Mouse (Mus musculus): Measurements from ENCODE around the gene Rbm26. TPM values are rescaled to one million over a fixed set of nuclear protein-coding genes. Genes with fewer than 3 reads are reported as not detected.

Gene Rbm26
- total and polyA plus RNA-seq, 3 experiments: 27.9 to 73.5 (median 50.6) TPM

- peaks cover 3 to 53% of the 10 kb centered on the region in 2 experiments; a peak in 3 of 4 replicates for H3K4me1 ChIP-seq (ENCODE audit: control insufficient read depth in 1 of 2, insufficient read depth in 2 of 2)
- H3K4me3 ChIP-seq (replicated peaks in 1 of 3; ENCODE audit: low read depth in 2 of 3, low read length in 2 of 3, poor library complexity in 1 of 3): no peak overlapping the region
- DNase-seq (ENCODE audit: extremely low read depth): no peak
- in situ Hi-C loops (cut with MboI; ENCODE audit: low pct_ligation_motif_present, low pct_unique_long_range_greater_than_20kb, low sequenced_read_pairs) (no loop called here), dilution Hi-C loops (cut with MboI; ENCODE audit: extremely low pct_ligation_motif_present, extremely low pct_unique_long_range_greater_than_20kb, low sequenced_read_pairs) (no loop called here)
- H3K9me3 ChIP-seq (replicated peaks; ENCODE audit: low read length): no peaks in the 10 kb centered on the region
- H3K36me3 ChIP-seq (replicated peaks in 1 of 2; ENCODE audit: control insufficient read depth in 1 of 2, insufficient read depth in 1 of 2, low read length in 1 of 2): peaks cover 0 to 13% of the 10 kb centered on the region in 2 experiments
- no peaks in the 10 kb centered on the region for H3K27me3 ChIP-seq (replicated peaks)
- H3K79me2 ChIP-seq (replicated peaks; ENCODE audit: control insufficient read depth, extremely low read depth, insufficient read depth, poor library complexity, severe bottlenecking): peaks cover 64% of the 10 kb centered on the region
- no peak overlapping the region for H3K9ac ChIP-seq (ENCODE audit: insufficient read depth, low read depth)
- no peak overlapping the region for H3K27ac ChIP-seq (ENCODE audit: insufficient read depth, low read depth)
- no peak overlapping the region for H3K4me2 ChIP-seq (ENCODE audit: insufficient read depth, low read depth, poor library complexity, severe bottlenecking)
- TF ChIP-seq NELFE (IDR thresholded peaks at IDR 0.05; ENCODE audit: low read depth, low read length) (no peak), MXI1 (IDR thresholded peaks at IDR 0.05; ENCODE audit: low read depth, low read length) (no peak), CHD1 (IDR thresholded peaks at IDR 0.05; ENCODE audit: low read depth, low read length) (no peak), ZNF384 (IDR thresholded peaks at IDR 0.05; ENCODE audit: low read depth, low read length) (no peak), JUN (IDR thresholded peaks at IDR 0.05; ENCODE audit: insufficient read depth, low read depth, low read length) (no peak), HCFC1 (IDR thresholded peaks at IDR 0.05; ENCODE audit: low read depth, low read length) (no peak), KAT2A (IDR thresholded peaks at IDR 0.05; ENCODE audit: insufficient replicate concordance, low read length) (no peak), GABPA (IDR thresholded peaks at IDR 0.05; ENCODE audit: insufficient replicate concordance, low read depth, low read length) (no peak), UBTF (IDR thresholded peaks at IDR 0.05; ENCODE audit: low read depth, low read length) (no peak), CHD2 (IDR thresholded peaks at IDR 0.05; ENCODE audit: low read length) (no peak), RAD21 (IDR thresholded peaks at IDR 0.05; ENCODE audit: low read depth, low read length) (no peak), MYC (IDR thresholded peaks at IDR 0.05; ENCODE audit: low read depth, low read length) (no peak), MAZ (IDR thresholded peaks at IDR 0.05; ENCODE audit: low read depth, low read length) (no peak), IRF4 (IDR thresholded peaks at IDR 0.05; ENCODE audit: low read depth, low read length) (no peak), TCF12 (IDR thresholded peaks at IDR 0.05; ENCODE audit: low read depth, low read length) (no peak), POLR2AphosphoS2 (IDR thresholded peaks at IDR 0.05; ENCODE audit: low read depth, low read length) (no peak), RCOR1 (conservative IDR thresholded peaks at IDR 0.05; ENCODE audit: low read depth, low read length) (no peak), SMC3 (IDR thresholded peaks at IDR 0.05; ENCODE audit: low read depth, low read length) (no peak), JUND (conservative IDR thresholded peaks at IDR 0.05; ENCODE audit: low read depth, low read length) (no peak)
Measured at GRCm38 (mm10) chr14:105167181-105167580, 9.9 kb downstream of the Rbm26 start.

GRCm38 (mm10) chr14:105164793-105165192 lies 12.3 kb downstream of the Rbm26 start:
- no peak overlapping the region for H3K9ac ChIP-seq (ENCODE audit: insufficient read depth, low read depth)
- H3K79me2 ChIP-seq (replicated peaks; ENCODE audit: control insufficient read depth, extremely low read depth, insufficient read depth, poor library complexity, severe bottlenecking): peaks cover 67% of the 10 kb centered on the region
- dilution Hi-C loops (cut with MboI; ENCODE audit: extremely low pct_ligation_motif_present, extremely low pct_unique_long_range_greater_than_20kb, low sequenced_read_pairs) (no loop called here), in situ Hi-C loops (cut with MboI; ENCODE audit: low pct_ligation_motif_present, low pct_unique_long_range_greater_than_20kb, low sequenced_read_pairs) (no loop called here)
- peaks cover 0 to 22% of the 10 kb centered on the region in 2 experiments for H3K36me3 ChIP-seq (replicated peaks in 1 of 2; ENCODE audit: control insufficient read depth in 1 of 2, insufficient read depth in 1 of 2, low read length in 1 of 2)
- TF ChIP-seq ELF1 (IDR thresholded peaks at IDR 0.05; ENCODE audit: low read depth, low read length) (peak; percentile 68), IRF4 (IDR thresholded peaks at IDR 0.05; ENCODE audit: low read depth, low read length) (no peak)
- H3K4me2 ChIP-seq (ENCODE audit: insufficient read depth, low read depth, poor library complexity, severe bottlenecking): no peak overlapping the region
- peak; percentile 34 for DNase-seq (ENCODE audit: extremely low read depth)
- H3K27me3 ChIP-seq (replicated peaks): no peaks in the 10 kb centered on the region
- H3K4me1 ChIP-seq (ENCODE audit: control insufficient read depth in 1 of 2, insufficient read depth in 2 of 2): peaks cover 3 to 34% of the 10 kb centered on the region in 2 experiments; a peak in 3 of 4 replicates
- no peak overlapping the region for H3K27ac ChIP-seq (ENCODE audit: insufficient read depth, low read depth)
- no peaks in the 10 kb centered on the region for H3K9me3 ChIP-seq (replicated peaks; ENCODE audit: low read length)
- H3K4me3 ChIP-seq (replicated peaks in 1 of 3; ENCODE audit: low read depth in 2 of 3, low read length in 2 of 3, poor library complexity in 1 of 3): no peak overlapping the region

Data from CH12.LX (cell line).